ENCODE assay signal across 9 mouse cellular contexts in genomic region chr12:111428961-111429911, GRCm38 (mm10). TPM values are rescaled to one million over a fixed set of nuclear protein-coding genes. Genes with fewer than 3 reads are reported as not detected.
DNase-seq lines count a peak whose midpoint lies in the region; ATAC-seq and TF ChIP-seq lines count a peak whose summit lies in the region.
"Had no signal": no experiment of that assay in that cellular context is flagged by ENCODE, and none has a peak within 500 bp of the region (broad histone marks: within the 10 kb centered on the region; RNA-seq: fewer than 3 reads in every experiment).

No protein-coding gene starts in this region.

- H3K27ac ChIP-seq in ES-Bruce4 (ENCODE audit: insufficient read depth, low read length): no peak overlapping the region
- peak overlapping the region; percentile 78 for H3K27ac ChIP-seq in forebrain, embryonic 10.5 days
- peak overlapping the region; percentile 83 for H3K27ac ChIP-seq in hindbrain, embryonic 10.5 days
- H3K27ac ChIP-seq in liver, embryonic 11.5 days (ENCODE audit: low read depth, low read length): peak overlapping the region; percentile 1; the same call in 1 of the 2 replicates
- H3K27ac ChIP-seq in neural tube, embryonic 11.5 days (ENCODE audit: low read depth, low read length): no peak overlapping the region

- DNase-seq in cerebellum, postnatal 10 days: peak; percentile 64 to 66
- no peak for DNase-seq in cerebellum, adult 11-12 months
- DNase-seq in forebrain, embryonic 10.5 days (ENCODE audit: extremely low spot score, low spot score): peak; percentile 60
- DNase-seq in hindbrain, embryonic 10.5 days (ENCODE audit: low spot score): peak; percentile 70
- DNase-seq in liver, embryonic 11.5 days (ENCODE audit: low spot score): no peak
- DNase-seq in neural tube, embryonic 11.5 days (ENCODE audit: low spot score): peak; percentile 77
- no peak for DNase-seq in yolk sac, embryonic 10.5 days (ENCODE audit: low spot score)

- peaks cover 11% of the 10 kb centered on the region for H3K4me1 ChIP-seq in ES-Bruce4 (ENCODE audit: control insufficient read depth, insufficient read depth, low read length)
- peaks cover 74% of the 10 kb centered on the region for H3K4me1 ChIP-seq in forebrain, embryonic 10.5 days
- peaks cover 78% of the 10 kb centered on the region for H3K4me1 ChIP-seq in hindbrain, embryonic 10.5 days (replicated peaks)
- H3K4me1 ChIP-seq in liver, embryonic 11.5 days (replicated peaks; ENCODE audit: control insufficient read depth, insufficient read depth, low read length): peaks cover 60% of the 10 kb centered on the region
- H3K4me1 ChIP-seq in neural tube, embryonic 11.5 days (ENCODE audit: control insufficient read depth, insufficient read depth, low read length): peaks cover 2% of the 10 kb centered on the region; the same call in 1 of the 2 replicates

- no peak for TF ChIP-seq POLR2A in ES-Bruce4 (IDR thresholded peaks at IDR 0.05; ENCODE audit: insufficient read depth, low read length)

- peak overlapping the region; percentile 64 for H3K4me2 ChIP-seq in liver, embryonic 11.5 days
- peak overlapping the region; percentile 60 for H3K4me2 ChIP-seq in neural tube, embryonic 11.5 days (ENCODE audit: low read depth)

- no peaks in the 10 kb centered on the region for H3K27me3 ChIP-seq in ES-Bruce4 (ENCODE audit: control insufficient read depth, insufficient read depth, low read length, poor library complexity, severe bottlenecking)
- H3K27me3 ChIP-seq in forebrain, embryonic 10.5 days (ENCODE audit: poor library complexity, severe bottlenecking): peaks cover 100% of the 10 kb centered on the region
- H3K27me3 ChIP-seq in hindbrain, embryonic 10.5 days (ENCODE audit: insufficient read depth, poor library complexity, severe bottlenecking): peaks cover 100% of the 10 kb centered on the region
- H3K27me3 ChIP-seq in liver, embryonic 11.5 days (replicated peaks; ENCODE audit: control insufficient read depth, insufficient read depth, low read length): peaks cover 48% of the 10 kb centered on the region
- peaks cover 79% of the 10 kb centered on the region for H3K27me3 ChIP-seq in neural tube, embryonic 11.5 days (ENCODE audit: control insufficient read depth, insufficient read depth, low read length)
- H3K27me3 ChIP-seq: Patski had no signal

- TF ChIP-seq CTCF in ES-Bruce4 (IDR thresholded peaks at IDR 0.05; ENCODE audit: low read depth, low read length): no peak

- peak overlapping the region; percentile 30 for H3K9ac ChIP-seq in ES-Bruce4 (ENCODE audit: low read depth, poor library complexity, severe bottlenecking)
- peak overlapping the region; percentile 30 for H3K9ac ChIP-seq in liver, embryonic 11.5 days (ENCODE audit: low read depth, low read length)
- H3K9ac ChIP-seq in neural tube, embryonic 11.5 days (ENCODE audit: low read length): peak overlapping the region; percentile 56

- H3K36me3 ChIP-seq in ES-Bruce4 (ENCODE audit: control insufficient read depth, insufficient read depth, low read length, poor library complexity, severe bottlenecking): no peaks in the 10 kb centered on the region
- no peaks in the 10 kb centered on the region for H3K36me3 ChIP-seq in forebrain, embryonic 10.5 days (replicated peaks)
- H3K36me3 ChIP-seq in hindbrain, embryonic 10.5 days: no peaks in the 10 kb centered on the region
- no peaks in the 10 kb centered on the region for H3K36me3 ChIP-seq in liver, embryonic 11.5 days (ENCODE audit: control insufficient read depth, insufficient read depth, low read length)
- H3K36me3 ChIP-seq in neural tube, embryonic 11.5 days (ENCODE audit: control insufficient read depth, insufficient read depth, low read length): no peaks in the 10 kb centered on the region

- peak overlapping the region; percentile 25 for H3K4me3 ChIP-seq in ES-Bruce4 (ENCODE audit: low read depth, low read length)
- peak overlapping the region; percentile 52 for H3K4me3 ChIP-seq in forebrain, embryonic 10.5 days
- H3K4me3 ChIP-seq in hindbrain, embryonic 10.5 days: peak overlapping the region; percentile 55
- peak overlapping the region; percentile 37 for H3K4me3 ChIP-seq in liver, embryonic 11.5 days (ENCODE audit: low read depth, low read length)
- H3K4me3 ChIP-seq in neural tube, embryonic 11.5 days (ENCODE audit: low read depth, low read length): peak overlapping the region; percentile 25

- H3K9me3 ChIP-seq in ES-Bruce4 (replicated peaks; ENCODE audit: control insufficient read depth, insufficient read depth, low read length, poor library complexity, severe bottlenecking): no peaks in the 10 kb centered on the region
- H3K9me3 ChIP-seq in forebrain, embryonic 10.5 days: no peaks in the 10 kb centered on the region
- no peaks in the 10 kb centered on the region for H3K9me3 ChIP-seq in hindbrain, embryonic 10.5 days
- no peaks in the 10 kb centered on the region for H3K9me3 ChIP-seq in liver, embryonic 11.5 days (ENCODE audit: control insufficient read depth, low read length)
- no peaks in the 10 kb centered on the region for H3K9me3 ChIP-seq in neural tube, embryonic 11.5 days (ENCODE audit: control insufficient read depth, low read length)

- no peak for TF ChIP-seq EP300 in ES-Bruce4 (IDR thresholded peaks at IDR 0.05; ENCODE audit: insufficient read depth, low read depth, low read length)

- under 1% methylated on average over 40 of the region's 40 CpGs for WGBS in forebrain, embryonic 10.5 days
- under 1% methylated on average over 40 of the region's 40 CpGs for WGBS in hindbrain, embryonic 10.5 days
- 2% methylated on average over 40 of the region's 40 CpGs for WGBS in liver, embryonic 11.5 days
- under 1% methylated on average over 40 of the region's 40 CpGs for WGBS in neural tube, embryonic 11.5 days

- no peak for ATAC-seq in liver, embryonic 11.5 days (replicated peaks; ENCODE audit: low FRiP score)
- ATAC-seq in neural tube, embryonic 11.5 days (ENCODE audit: insufficient read depth, low FRiP score, low TSS enrichment): no peak

RNA-seq across cellular contexts. Expression of gene Exoc3l4, which starts 12.4 kb away (rescaled TPM):
- polyA plus RNA-seq in ES-Bruce4 (2011; ENCODE audit: insufficient read depth, insufficient read length, low read depth, missing spikeins): 4.2 and 6.1 TPM in 2 replicates
- 5.2 and 5.6 TPM in 2 replicates for polyA plus RNA-seq in forebrain, embryonic 10.5 days (2016; fragmentation: Nextera tagmentation; extraction: Ambion mirVana)
- polyA plus RNA-seq in hindbrain, embryonic 10.5 days (2016; fragmentation: Nextera tagmentation; extraction: Ambion mirVana): 4.7 and 5.4 TPM in 2 replicates
- 18.6 and 20.4 TPM in 2 replicates for polyA plus RNA-seq in liver, embryonic 11.5 days (2014; fragmentation: Nextera tagmentation; extraction: Ambion mirVana)
- polyA plus RNA-seq in neural tube, embryonic 11.5 days (2014; fragmentation: Nextera tagmentation; extraction: Ambion mirVana): 5.3 and 6.6 TPM in 2 replicates

RNA-seq across cellular contexts. Expression of gene Tnfaip2, which starts 13.0 kb away (rescaled TPM):
- 1.9 and 4.7 TPM in 2 replicates for polyA plus RNA-seq in ES-Bruce4 (2011; ENCODE audit: insufficient read depth, insufficient read length, low read depth, missing spikeins)
- 2.1 and 4.4 TPM in 2 replicates for polyA plus RNA-seq in forebrain, embryonic 10.5 days (2016; fragmentation: Nextera tagmentation; extraction: Ambion mirVana)
- polyA plus RNA-seq in hindbrain, embryonic 10.5 days (2016; fragmentation: Nextera tagmentation; extraction: Ambion mirVana): 3.0 and 3.2 TPM in 2 replicates
- 107 TPM in 2 replicates for polyA plus RNA-seq in liver, embryonic 11.5 days (2014; fragmentation: Nextera tagmentation; extraction: Ambion mirVana)
- polyA plus RNA-seq in neural tube, embryonic 11.5 days (2014; fragmentation: Nextera tagmentation; extraction: Ambion mirVana): 3.4 and 3.7 TPM in 2 replicates

RNA-seq across cellular contexts. Expression of gene Lbhd2, which starts 22.6 kb away (rescaled TPM):
- polyA plus RNA-seq in ES-Bruce4 (2011; ENCODE audit: insufficient read depth, insufficient read length, low read depth, missing spikeins): not detected in 2 replicates
- polyA plus RNA-seq in forebrain, embryonic 10.5 days (2016; fragmentation: Nextera tagmentation; extraction: Ambion mirVana): 0.25 TPM in 1 of 2 replicates, not detected in the other
- 0.25 TPM in 1 of 2 replicates, not detected in the other for polyA plus RNA-seq in hindbrain, embryonic 10.5 days (2016; fragmentation: Nextera tagmentation; extraction: Ambion mirVana)
- polyA plus RNA-seq in liver, embryonic 11.5 days (2014; fragmentation: Nextera tagmentation; extraction: Ambion mirVana): 0.36 TPM in 1 of 2 replicates, not detected in the other
- polyA plus RNA-seq in neural tube, embryonic 11.5 days (2014; fragmentation: Nextera tagmentation; extraction: Ambion mirVana): not detected in 2 replicates
- polyA plus RNA-seq: Patski had no signal

RNA-seq across cellular contexts. Expression of gene Cdc42bpb, which starts 51.7 kb away (rescaled TPM):
- 52.3 and 58.9 TPM in 2 replicates for polyA plus RNA-seq in ES-Bruce4 (2011; ENCODE audit: insufficient read depth, insufficient read length, low read depth, missing spikeins)
- polyA plus RNA-seq in forebrain, embryonic 10.5 days (2016; fragmentation: Nextera tagmentation; extraction: Ambion mirVana): 30.1 and 30.3 TPM in 2 replicates
- polyA plus RNA-seq in hindbrain, embryonic 10.5 days (2016; fragmentation: Nextera tagmentation; extraction: Ambion mirVana): 32.6 and 34.7 TPM in 2 replicates
- polyA plus RNA-seq in liver, embryonic 11.5 days (2014; fragmentation: Nextera tagmentation; extraction: Ambion mirVana): 22.4 and 25.6 TPM in 2 replicates
- polyA plus RNA-seq in neural tube, embryonic 11.5 days (2014; fragmentation: Nextera tagmentation; extraction: Ambion mirVana): 36.7 and 37.2 TPM in 2 replicates

RNA-seq across cellular contexts. Expression of gene Gm266, which starts 56.4 kb away (rescaled TPM):
- polyA plus RNA-seq in ES-Bruce4 (2011; ENCODE audit: insufficient read depth, insufficient read length, low read depth, missing spikeins): 0.93 and 1.3 TPM in 2 replicates
- polyA plus RNA-seq in forebrain, embryonic 10.5 days (2016; fragmentation: Nextera tagmentation; extraction: Ambion mirVana): 7.1 and 9.8 TPM in 2 replicates
- polyA plus RNA-seq in hindbrain, embryonic 10.5 days (2016; fragmentation: Nextera tagmentation; extraction: Ambion mirVana): 11.6 and 14.1 TPM in 2 replicates
- polyA plus RNA-seq in liver, embryonic 11.5 days (2014; fragmentation: Nextera tagmentation; extraction: Ambion mirVana): 4.9 and 5.6 TPM in 2 replicates
- polyA plus RNA-seq in neural tube, embryonic 11.5 days (2014; fragmentation: Nextera tagmentation; extraction: Ambion mirVana): 5.2 and 5.3 TPM in 2 replicates

Comparison
In these comparisons a context has a peak if more than half of its experiments do, and no peak if none do; other contexts are left out.
1. DNase-seq: peak in cerebellum, postnatal 10 days (2 of 2), forebrain, embryonic 10.5 days (single experiment), hindbrain, embryonic 10.5 days (single experiment) and neural tube, embryonic 11.5 days (single experiment); none in cerebellum, adult 11-12 months (single experiment), liver, embryonic 11.5 days (single experiment) and yolk sac, embryonic 10.5 days (single experiment).
2. H3K27ac ChIP-seq: peak in forebrain, embryonic 10.5 days (single experiment), hindbrain, embryonic 10.5 days (single experiment) and liver, embryonic 11.5 days (single experiment); none in ES-Bruce4 (single experiment) and neural tube, embryonic 11.5 days (single experiment).
3. RNA of gene Tnfaip2, which starts 13.0 kb away (polyA plus RNA-seq): 107 TPM in liver, embryonic 11.5 days; 1.9 to 4.7 TPM in ES-Bruce4, 3.4 to 3.7 TPM in neural tube, embryonic 11.5 days, 3.0 to 3.2 TPM in hindbrain, embryonic 10.5 days and 2.1 to 4.4 TPM in forebrain, embryonic 10.5 days; every median in the first group is over 10 times any median in the second.
4. Peak in every context shown above with its lines, with median percentiles within 50 percentile points of each other: H3K4me3 ChIP-seq and H3K9ac ChIP-seq.